Mouse (Mus musculus): ENCODE measurements at regions not wholly inside any gene's neighbourhood (a gene's known extent, or its start where the extent isn't known, plus 50 kb on each side); places are given as distances from the start of the nearest gene placed in this dataset.

DNA sequence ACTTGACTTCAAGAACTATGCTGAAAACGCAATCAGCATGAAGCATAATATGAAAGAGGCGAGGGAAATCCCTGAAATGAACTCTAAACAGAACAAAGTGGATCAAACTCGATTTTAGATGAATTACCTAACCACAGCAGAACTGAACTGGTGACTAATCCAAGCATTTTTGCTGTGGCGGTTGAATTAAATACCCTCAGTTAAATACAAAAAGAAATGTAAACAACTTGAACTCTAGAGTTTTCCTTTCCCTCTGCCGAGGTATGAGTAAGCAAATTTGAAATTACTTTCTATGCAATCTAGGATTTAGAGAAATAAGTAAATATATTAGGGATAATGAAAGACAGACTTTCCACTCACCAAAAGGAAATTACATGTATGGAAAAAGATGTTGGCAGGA lies 409.4 kb upstream of the BC052040 start:
- H3K27me3 ChIP-seq (ENCODE audit: control insufficient read depth, insufficient read depth, low read length): no peaks in the 10 kb centered on the region
- H3K27ac ChIP-seq (ENCODE audit: control insufficient read depth, insufficient read depth, low read length): no peak overlapping the region
- TF ChIP-seq POLR2A (IDR thresholded peaks at IDR 0.05; ENCODE audit: control insufficient read depth, extremely low read depth, insufficient read depth, low read length, poor library complexity) (no peak), CTCF (IDR thresholded peaks at IDR 0.05; ENCODE audit: borderline replicate concordance, control insufficient read depth, extremely low read depth, insufficient read depth, low read length, poor library complexity) (no peak)
- WGBS: 74% methylated on average over 5 of the region's 5 CpGs
- no peak for DNase-seq
- H3K4me3 ChIP-seq (ENCODE audit: control insufficient read depth, insufficient read depth, low read length): no peak overlapping the region
- no peaks in the 10 kb centered on the region for H3K4me1 ChIP-seq (replicated peaks; ENCODE audit: control insufficient read depth, insufficient read depth, low read length)
- H3K36me3 ChIP-seq (ENCODE audit: control insufficient read depth, insufficient read depth, low read length): no peaks in the 10 kb centered on the region

DNA sequence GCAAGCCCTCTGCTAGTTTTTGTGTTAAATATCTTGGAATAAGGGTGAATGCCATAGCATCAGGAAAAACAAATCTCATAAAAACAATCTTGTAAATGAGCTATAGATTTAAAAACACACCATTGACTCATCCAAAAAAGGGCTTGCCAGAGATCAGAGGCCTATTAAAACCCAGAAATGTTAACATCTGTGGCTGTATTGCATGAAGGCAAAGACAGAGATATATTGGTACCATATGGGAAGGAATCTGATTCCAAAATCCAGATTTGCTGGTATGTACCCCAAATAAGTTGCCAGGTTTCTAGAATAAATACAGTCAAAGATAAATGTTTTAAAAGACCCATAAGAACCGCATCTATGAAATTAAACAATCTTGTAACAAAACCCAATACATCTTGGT lies 404.4 kb upstream of the BC052040 start:
- 90% methylated on average over 1 of the region's 1 CpGs for WGBS
- TF ChIP-seq CTCF (IDR thresholded peaks at IDR 0.05; ENCODE audit: borderline replicate concordance, control insufficient read depth, extremely low read depth, insufficient read depth, low read length, poor library complexity): no peak
- no peak for TF ChIP-seq POLR2A (IDR thresholded peaks at IDR 0.05; ENCODE audit: control insufficient read depth, extremely low read depth, insufficient read depth, low read length, poor library complexity)
- no peak overlapping the region for H3K4me3 ChIP-seq (ENCODE audit: control insufficient read depth, insufficient read depth, low read length)
- H3K27ac ChIP-seq (ENCODE audit: control insufficient read depth, insufficient read depth, low read length): no peak overlapping the region
- no peaks in the 10 kb centered on the region for H3K36me3 ChIP-seq (ENCODE audit: control insufficient read depth, insufficient read depth, low read length)
- no peaks in the 10 kb centered on the region for H3K4me1 ChIP-seq (replicated peaks; ENCODE audit: control insufficient read depth, insufficient read depth, low read length)
- no peaks in the 10 kb centered on the region for H3K27me3 ChIP-seq (ENCODE audit: control insufficient read depth, insufficient read depth, low read length)
- DNase-seq: no peak

DNA sequence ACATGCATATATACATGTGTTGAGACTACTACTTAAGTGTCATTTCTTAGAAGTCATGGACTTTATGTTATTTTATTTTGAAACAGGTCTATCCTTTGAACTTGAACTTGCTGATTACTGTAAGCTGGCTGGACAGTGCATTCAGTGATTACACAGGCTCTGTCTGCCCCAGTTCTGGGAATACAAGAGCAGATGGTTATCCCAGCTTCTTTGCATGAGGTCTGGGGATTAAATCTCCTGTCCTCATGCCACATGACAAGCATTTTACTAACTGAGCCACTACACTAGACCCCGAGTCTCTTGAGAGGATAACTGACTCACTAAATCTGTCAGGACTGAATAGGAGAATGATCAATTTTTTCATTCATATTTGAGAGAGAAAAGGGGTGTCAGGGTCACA lies 403.6 kb upstream of the BC052040 start:
- H3K4me1 ChIP-seq (replicated peaks; ENCODE audit: control insufficient read depth, insufficient read depth, low read length): no peaks in the 10 kb centered on the region
- TF ChIP-seq CTCF (IDR thresholded peaks at IDR 0.05; ENCODE audit: borderline replicate concordance, control insufficient read depth, extremely low read depth, insufficient read depth, low read length, poor library complexity) (no peak), POLR2A (IDR thresholded peaks at IDR 0.05; ENCODE audit: control insufficient read depth, extremely low read depth, insufficient read depth, low read length, poor library complexity) (no peak)
- DNase-seq: no peak
- H3K27ac ChIP-seq (ENCODE audit: control insufficient read depth, insufficient read depth, low read length): no peak overlapping the region
- 77% methylated on average over 1 of the region's 1 CpGs for WGBS
- H3K36me3 ChIP-seq (ENCODE audit: control insufficient read depth, insufficient read depth, low read length): no peaks in the 10 kb centered on the region
- H3K27me3 ChIP-seq (ENCODE audit: control insufficient read depth, insufficient read depth, low read length): no peaks in the 10 kb centered on the region
- no peak overlapping the region for H3K4me3 ChIP-seq (ENCODE audit: control insufficient read depth, insufficient read depth, low read length)

DNA sequence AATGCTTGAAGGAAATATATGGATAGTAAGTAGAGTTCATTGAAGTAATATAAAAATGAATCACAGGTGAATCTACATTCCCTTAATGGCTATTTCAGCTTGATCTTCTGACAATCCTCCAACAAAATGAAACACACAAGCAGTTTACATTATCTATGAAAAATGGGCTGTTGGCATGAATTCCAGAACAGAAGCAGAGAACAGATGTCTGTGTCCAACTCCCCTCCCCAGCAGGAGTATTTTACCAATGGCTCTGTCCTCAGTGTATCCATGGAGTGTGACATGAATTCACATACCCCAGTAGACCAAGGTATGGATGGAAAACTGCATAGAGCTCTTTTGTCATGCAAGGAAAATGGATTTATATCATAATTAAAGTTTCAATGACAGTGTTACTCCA lies 370.3 kb upstream of the BC052040 start:
- H3K4me1 ChIP-seq (replicated peaks; ENCODE audit: control insufficient read depth, insufficient read depth, low read length): no peaks in the 10 kb centered on the region
- no peaks in the 10 kb centered on the region for H3K27me3 ChIP-seq (ENCODE audit: control insufficient read depth, insufficient read depth, low read length)
- H3K36me3 ChIP-seq (ENCODE audit: control insufficient read depth, insufficient read depth, low read length): no peaks in the 10 kb centered on the region
- DNase-seq: no peak
- TF ChIP-seq CTCF (IDR thresholded peaks at IDR 0.05; ENCODE audit: borderline replicate concordance, control insufficient read depth, extremely low read depth, insufficient read depth, low read length, poor library complexity) (no peak), POLR2A (IDR thresholded peaks at IDR 0.05; ENCODE audit: control insufficient read depth, extremely low read depth, insufficient read depth, low read length, poor library complexity) (no peak)
- no peak overlapping the region for H3K27ac ChIP-seq (ENCODE audit: control insufficient read depth, insufficient read depth, low read length)
- no peak overlapping the region for H3K4me3 ChIP-seq (ENCODE audit: control insufficient read depth, insufficient read depth, low read length)

DNA sequence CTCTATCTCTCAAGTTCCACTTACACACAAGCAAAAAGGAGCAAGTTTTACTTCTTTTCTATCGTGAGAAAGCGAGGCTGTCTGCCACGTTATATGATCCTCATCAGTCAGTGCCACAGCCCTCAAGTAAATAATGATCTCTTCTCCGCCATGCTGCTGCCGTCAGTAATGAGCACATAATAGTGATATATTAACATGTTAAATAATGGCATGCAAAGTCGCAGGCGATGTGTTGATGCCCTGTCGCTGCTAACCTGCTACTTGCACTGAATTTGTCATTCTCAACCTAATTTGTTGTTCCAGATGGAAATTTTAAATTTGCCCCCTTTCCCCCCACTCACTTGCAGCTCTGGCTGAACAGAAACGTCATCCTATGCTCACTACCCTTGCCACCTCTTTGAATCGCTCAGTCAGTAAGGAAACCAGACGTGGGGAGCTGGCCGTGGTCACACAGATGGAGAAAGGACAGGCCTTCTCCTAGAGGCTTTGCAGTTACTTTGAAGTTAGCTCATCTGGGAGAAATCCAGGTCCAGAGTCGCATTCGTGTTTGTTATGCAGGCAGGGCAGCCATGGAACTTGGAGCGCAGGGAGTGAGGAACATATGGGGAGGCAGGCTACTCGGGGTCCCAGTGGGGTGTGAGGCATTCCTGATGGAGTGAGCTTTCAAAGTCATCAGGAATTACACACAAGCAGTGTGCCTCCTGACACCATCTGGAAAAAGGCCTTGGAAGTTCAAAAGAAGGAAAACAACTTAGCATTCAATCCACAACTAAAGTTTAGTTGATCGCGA lies 368.1 kb upstream of the BC052040 start:
- no peak overlapping the region for H3K4me3 ChIP-seq (ENCODE audit: control insufficient read depth, insufficient read depth, low read length)
- no peaks in the 10 kb centered on the region for H3K27me3 ChIP-seq (ENCODE audit: control insufficient read depth, insufficient read depth, low read length)
- no peak overlapping the region for H3K27ac ChIP-seq (ENCODE audit: control insufficient read depth, insufficient read depth, low read length)
- no peaks in the 10 kb centered on the region for H3K36me3 ChIP-seq (ENCODE audit: control insufficient read depth, insufficient read depth, low read length)
- WGBS: 64% methylated on average over 18 of the region's 18 CpGs
- no peaks in the 10 kb centered on the region for H3K4me1 ChIP-seq (replicated peaks; ENCODE audit: control insufficient read depth, insufficient read depth, low read length)
- DNase-seq: no peak
- TF ChIP-seq POLR2A (IDR thresholded peaks at IDR 0.05; ENCODE audit: control insufficient read depth, extremely low read depth, insufficient read depth, low read length, poor library complexity) (no peak), CTCF (IDR thresholded peaks at IDR 0.05; ENCODE audit: borderline replicate concordance, control insufficient read depth, extremely low read depth, insufficient read depth, low read length, poor library complexity) (no peak)

DNA sequence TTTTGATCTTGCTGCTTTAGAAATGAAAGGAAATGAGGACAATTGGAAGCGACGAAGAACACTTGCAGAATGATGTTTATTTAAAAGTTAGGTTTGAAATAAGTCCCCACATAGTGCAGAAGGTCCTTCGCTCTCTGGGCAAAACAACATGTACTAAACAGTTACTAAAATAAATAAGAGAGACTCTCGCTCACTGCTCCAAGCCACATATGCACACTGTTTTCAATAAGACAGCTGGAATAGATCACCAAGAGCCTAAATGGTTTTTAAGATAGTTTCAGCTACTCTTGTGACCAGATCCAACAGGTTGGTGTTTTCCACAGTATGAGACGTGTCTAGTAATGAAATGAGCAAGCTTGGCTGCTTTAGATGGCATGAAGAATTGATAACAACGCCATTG lies 367.2 kb upstream of the BC052040 start:
- H3K4me3 ChIP-seq (ENCODE audit: control insufficient read depth, insufficient read depth, low read length): no peak overlapping the region
- no peak for DNase-seq
- H3K36me3 ChIP-seq (ENCODE audit: control insufficient read depth, insufficient read depth, low read length): no peaks in the 10 kb centered on the region
- H3K4me1 ChIP-seq (replicated peaks; ENCODE audit: control insufficient read depth, insufficient read depth, low read length): no peaks in the 10 kb centered on the region
- H3K27me3 ChIP-seq (ENCODE audit: control insufficient read depth, insufficient read depth, low read length): no peaks in the 10 kb centered on the region
- TF ChIP-seq POLR2A (IDR thresholded peaks at IDR 0.05; ENCODE audit: control insufficient read depth, extremely low read depth, insufficient read depth, low read length, poor library complexity): no peak
- no peak for TF ChIP-seq CTCF (IDR thresholded peaks at IDR 0.05; ENCODE audit: borderline replicate concordance, control insufficient read depth, extremely low read depth, insufficient read depth, low read length, poor library complexity)
- H3K27ac ChIP-seq (ENCODE audit: control insufficient read depth, insufficient read depth, low read length): no peak overlapping the region
- WGBS: 74% methylated on average over 6 of the region's 6 CpGs

DNA sequence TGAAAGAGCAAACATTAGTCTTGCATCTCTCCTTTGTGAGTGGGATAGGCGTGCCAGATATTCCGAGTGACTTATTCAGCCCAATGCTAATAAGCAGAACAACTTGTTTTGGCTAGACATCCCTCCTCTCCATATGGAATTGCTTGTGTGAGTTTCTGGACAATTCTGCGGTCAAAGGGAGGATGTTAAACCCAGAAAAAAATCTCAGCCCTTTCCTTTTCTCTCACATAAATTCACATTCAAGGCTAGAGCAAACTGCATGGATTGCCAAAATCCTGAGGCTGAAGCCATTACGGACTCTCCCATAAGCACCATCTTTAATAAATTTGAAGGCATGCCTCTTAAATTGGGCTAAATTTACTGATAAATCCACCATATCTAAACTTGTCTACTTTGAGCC lies 351.5 kb upstream of the BC052040 start:
- no peak for TF ChIP-seq POLR2A (IDR thresholded peaks at IDR 0.05; ENCODE audit: control insufficient read depth, extremely low read depth, insufficient read depth, low read length, poor library complexity)
- H3K27ac ChIP-seq (ENCODE audit: control insufficient read depth, insufficient read depth, low read length): no peak overlapping the region
- no peak overlapping the region for H3K4me3 ChIP-seq (ENCODE audit: control insufficient read depth, insufficient read depth, low read length)
- DNase-seq: no peak
- H3K4me1 ChIP-seq (replicated peaks; ENCODE audit: control insufficient read depth, insufficient read depth, low read length): no peaks in the 10 kb centered on the region
- 91% methylated on average over 4 of the region's 4 CpGs for WGBS
- H3K36me3 ChIP-seq (ENCODE audit: control insufficient read depth, insufficient read depth, low read length): no peaks in the 10 kb centered on the region
- H3K27me3 ChIP-seq (ENCODE audit: control insufficient read depth, insufficient read depth, low read length): no peaks in the 10 kb centered on the region

Measured in thymus, adult 2 months (tissue).